Mouse (Mus musculus) liver, embryonic 11.5 days (tissue): ENCODE results near the gene Hes3. TPM values are rescaled to one million over a fixed set of nuclear protein-coding genes. Genes with fewer than 3 reads are reported as not detected.

ENCODE experiments used
- ATAC-seq: fragments of 200-750 bp; cut with Nextera tagmentation; replicated peaks from 2 replicates; pipeline ENCODE4 v1.8.0; 2017; ENCODE audit warnings: moderate number of reproducible peaks, mild to moderate bottlenecking, moderate TSS enrichment, moderate library complexity; ENCODE audit not compliant: low FRiP score
- DNase-seq: peaks from one replicate; pipeline ENCODE4 v3.0.0-alpha.2; 2017; ENCODE audit warnings: low spot score
- H3K27ac ChIP-seq: fragments of 300-500 bp; sonication (generic); 2 replicates; pipeline ENCODE4 v1.5.1; 2014; ENCODE audit warnings: mild to moderate bottlenecking, low read depth, low read length, control low read depth
- H3K27me3 ChIP-seq: fragments of 300-500 bp; sonication (generic); replicated peaks from 2 replicates; pipeline ENCODE4 v1.6.1; 2014; ENCODE audit warnings: low read length, mixed read lengths; ENCODE audit not compliant: control insufficient read depth, insufficient read depth
- H3K36me3 ChIP-seq: fragments of 300-500 bp; sonication (generic); 2 replicates; pipeline ENCODE4 v1.6.1; 2014; ENCODE audit warnings: mild to moderate bottlenecking, low read length, moderate library complexity, mixed read lengths; ENCODE audit not compliant: control insufficient read depth, insufficient read depth
- H3K4me1 ChIP-seq: fragments of 300-500 bp; sonication (generic); replicated peaks from 2 replicates; pipeline ENCODE4 v1.6.1; 2014; ENCODE audit warnings: low read length, mixed read lengths; ENCODE audit not compliant: control insufficient read depth, insufficient read depth
- H3K4me2 ChIP-seq: fragments of 300-500 bp; sonication (generic); 2 replicates; pipeline ENCODE4 v1.6.1; 2014; ENCODE audit warnings: mild to moderate bottlenecking, control low read depth, moderate library complexity
- H3K4me3 ChIP-seq: fragments of 300-500 bp; sonication (generic); 2 replicates; pipeline ENCODE4 v1.5.1; 2014; ENCODE audit warnings: low read depth, low read length, control low read depth
- H3K9ac ChIP-seq: fragments of 300-500 bp; sonication (generic); 2 replicates; pipeline ENCODE4 v1.6.1; 2014; ENCODE audit warnings: low read depth, low read length, control low read depth
- H3K9me3 ChIP-seq: fragments of 300-500 bp; sonication (generic); 2 replicates; pipeline ENCODE4 v1.6.1; 2016; ENCODE audit warnings: low read length, inconsistent platforms, mixed read lengths; ENCODE audit not compliant: control insufficient read depth
- WGBS: fragments of 180-500 bp; shearing (Covaris S2); extraction: QIAGEN DNeasy Blood & Tissue Kit; methylation state at CpG from one replicate; pipeline ENCODE4 v1.1.7; 2014; 5-methylcytosine and 5-hydroxymethylcytosine counted together
- polyA plus RNA-seq: library from polyadenylated mRNA; unstranded; fragments of >200 nt; fragmentation: Nextera tagmentation; extraction: Ambion mirVana; gene quantifications from 2 replicates; pipeline ENCODE4 v1.2.1, GENCODE M21; 2014

Gene Hes3
- polyA plus RNA-seq, 1 experiment from 2014 or later = not detected

DNA sequence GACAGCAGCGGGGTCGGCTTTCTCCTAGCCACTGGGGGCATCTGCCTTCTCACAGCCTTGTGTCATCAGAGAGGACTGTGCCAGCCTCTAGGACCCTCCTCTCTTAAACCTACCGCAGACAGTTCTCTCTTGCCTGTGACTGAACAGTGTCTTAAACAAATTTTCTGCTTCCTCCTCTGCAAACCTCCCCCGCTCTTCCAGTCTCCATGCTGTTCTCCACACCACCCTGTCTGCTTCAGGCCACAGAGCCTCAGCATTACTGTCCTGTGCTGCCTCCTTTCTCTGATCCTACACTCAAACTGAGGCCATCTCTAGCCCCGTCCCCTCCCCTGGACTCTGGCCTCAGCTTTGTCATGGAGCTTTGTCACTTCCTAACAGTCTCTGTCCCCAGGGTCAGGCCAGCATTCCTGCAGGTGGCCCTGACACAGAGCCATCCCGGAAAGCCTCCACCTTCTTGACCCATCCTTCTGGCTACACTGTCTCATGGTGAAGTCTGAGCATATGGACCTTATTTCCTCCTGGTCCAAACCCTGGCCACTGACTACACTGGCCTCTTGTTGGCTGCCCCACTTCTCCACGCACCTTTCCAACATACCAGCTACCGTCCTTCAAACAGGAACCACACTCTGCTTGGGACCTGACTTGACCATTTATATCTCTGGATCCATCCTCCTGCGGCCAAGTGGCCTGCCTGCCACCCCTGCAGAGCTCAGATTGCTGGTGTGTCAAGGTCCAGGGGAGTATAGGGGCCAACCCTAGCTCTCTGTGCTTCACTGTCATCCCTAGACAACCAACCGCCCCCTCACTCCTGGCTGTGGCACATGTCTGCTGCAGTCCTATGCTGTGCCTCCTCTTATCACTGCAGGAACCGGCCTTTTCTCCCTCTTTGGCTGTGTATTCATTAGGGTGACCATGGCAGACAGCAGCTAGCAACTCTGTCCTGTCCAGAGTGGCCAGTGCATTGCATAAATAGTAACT lies 46.6 kb downstream of the Hes3 start:
- DNase-seq (no peak), ATAC-seq (no peak)
- Histone ChIP-seq H3K4me2 (no peak overlapping the region), H3K27me3 (no peaks in the 10 kb centered on the region), H3K9me3 (no peaks in the 10 kb centered on the region), H3K36me3 (no peaks in the 10 kb centered on the region), H3K4me1 (no peaks in the 10 kb centered on the region), H3K4me3 (no peak overlapping the region), H3K27ac (no peak overlapping the region), H3K9ac (no peak overlapping the region)
- 68% methylated on average over 11 of the region's 11 CpGs for WGBS

DNA sequence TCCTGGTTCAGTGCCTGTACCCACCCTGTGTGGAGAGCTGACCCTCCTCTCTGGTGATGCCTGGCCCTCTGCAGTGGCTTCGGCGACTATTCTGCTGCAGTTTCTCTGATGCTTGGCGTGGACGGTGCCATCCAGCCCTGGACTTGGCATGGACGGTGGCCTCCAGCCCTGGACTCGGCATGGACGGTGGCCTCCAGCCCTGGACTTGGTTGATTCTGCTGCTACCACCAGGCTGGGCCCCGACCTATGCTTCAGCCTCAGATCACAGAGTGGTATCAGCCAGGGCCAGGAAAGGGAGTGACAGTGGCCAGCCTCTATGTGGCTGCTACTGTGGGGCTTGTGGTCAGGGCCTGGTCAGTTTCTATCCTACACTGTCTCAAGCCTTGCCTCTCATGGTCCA lies 47.5 kb downstream of the Hes3 start:
- Histone ChIP-seq H3K4me2 (no peak overlapping the region), H3K4me3 (no peak overlapping the region), H3K36me3 (no peaks in the 10 kb centered on the region), H3K9ac (no peak overlapping the region), H3K27ac (no peak overlapping the region), H3K4me1 (no peaks in the 10 kb centered on the region), H3K9me3 (no peaks in the 10 kb centered on the region), H3K27me3 (no peaks in the 10 kb centered on the region)
- WGBS = 78% methylated on average over 8 of the region's 8 CpGs
- ATAC-seq (no peak), DNase-seq (no peak)

DNA sequence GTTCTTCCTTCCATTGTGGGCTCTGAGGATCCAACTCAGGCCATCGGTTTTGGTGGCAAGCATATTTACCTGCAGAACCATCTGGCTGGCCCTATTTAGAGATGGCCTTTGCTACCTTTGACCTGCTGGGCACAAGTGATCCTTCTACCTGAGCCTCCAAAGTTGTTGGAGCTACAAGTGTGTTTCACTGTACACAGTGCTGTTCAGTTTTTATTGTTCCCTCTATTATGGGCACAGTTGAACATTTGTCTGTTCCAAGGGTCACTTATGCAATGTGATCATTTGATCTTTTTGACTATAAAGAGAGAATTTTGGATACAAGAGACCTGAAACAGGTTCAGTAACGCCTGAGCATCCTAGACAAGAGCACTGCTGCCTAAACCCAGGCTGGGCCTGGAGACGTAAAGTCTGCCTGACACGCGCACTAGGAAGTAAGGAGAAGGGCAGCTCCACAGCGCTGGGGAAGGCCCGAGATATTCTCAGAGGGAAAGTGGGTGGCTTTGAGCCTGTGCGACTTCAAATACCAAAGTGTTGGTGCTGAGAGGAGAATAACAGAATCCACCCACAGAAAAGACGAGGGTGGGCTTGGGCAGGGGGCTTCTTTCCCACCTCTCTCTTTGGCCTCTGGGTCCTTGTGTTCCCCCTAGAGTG lies 48.1 kb downstream of the Hes3 start:
- Histone ChIP-seq H3K36me3 (no peaks in the 10 kb centered on the region), H3K27me3 (no peaks in the 10 kb centered on the region), H3K4me1 (no peaks in the 10 kb centered on the region), H3K4me2 (no peak overlapping the region), H3K9me3 (no peaks in the 10 kb centered on the region), H3K27ac (no peak overlapping the region), H3K4me3 (no peak overlapping the region), H3K9ac (no peak overlapping the region)
- 85% methylated on average over 9 of the region's 9 CpGs for WGBS
- DNase-seq (no peak), ATAC-seq (no peak)

DNA sequence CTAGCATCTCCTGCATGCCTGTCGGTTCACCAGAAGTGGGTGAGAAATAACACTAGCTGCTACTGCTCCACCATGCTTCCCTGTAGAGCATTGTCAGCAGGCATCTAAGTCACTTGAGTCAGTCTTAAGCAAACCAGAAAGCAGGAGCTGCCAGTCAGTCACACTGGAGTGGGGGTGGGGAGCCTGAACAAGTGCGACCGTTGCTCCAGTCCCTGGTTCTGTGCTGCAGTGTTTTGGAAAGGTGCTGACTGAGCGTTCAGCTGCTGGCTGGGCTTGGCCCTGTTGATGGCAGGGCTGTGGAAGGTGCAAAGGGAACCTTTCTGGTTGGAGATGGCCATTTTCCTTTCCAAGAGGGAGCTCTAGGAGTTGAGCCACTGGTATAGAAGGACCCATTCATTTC lies 51.5 kb downstream of the Hes3 start:
- no peak overlapping the region for H3K4me2 ChIP-seq
- H3K9ac ChIP-seq = no peak overlapping the region
- H3K4me3 ChIP-seq = no peak overlapping the region
- H3K4me1 ChIP-seq = no peaks in the 10 kb centered on the region
- DNase-seq = no peak
- no peaks in the 10 kb centered on the region for H3K36me3 ChIP-seq
- no peak for ATAC-seq
- H3K27me3 ChIP-seq = no peaks in the 10 kb centered on the region
- no peaks in the 10 kb centered on the region for H3K9me3 ChIP-seq
- WGBS = 61% methylated on average over 4 of the region's 4 CpGs
- H3K27ac ChIP-seq = no peak overlapping the region

Other genes starting within 250 kb of the Hes3 start
- gene Plekhg5, start 219.2 kb downstream of the Hes3 start, polyA plus RNA-seq = 8.4 and 8.9 TPM in 2 replicates
- gene Tnfrsf25, start 175.7 kb downstream of the Hes3 start, polyA plus RNA-seq = 0.90 and 1.3 TPM in 2 replicates
- gene Espn, start 139.3 kb downstream of the Hes3 start, polyA plus RNA-seq = 4.1 and 5.3 TPM in 2 replicates
- not detected in 2 replicates for gene Hes2, start 132.8 kb downstream of the Hes3 start, polyA plus RNA-seq
- gene Acot7, start 113.5 kb downstream of the Hes3 start, polyA plus RNA-seq = 50.0 and 51.1 TPM in 2 replicates
- 1.9 and 2.2 TPM in 2 replicates for gene Gpr153, start 17.4 kb downstream of the Hes3 start, polyA plus RNA-seq
- 20.6 and 21.1 TPM in 2 replicates for gene Icmt, start 5.6 kb upstream of the Hes3 start, polyA plus RNA-seq
- gene Rnf207, start 27.3 kb upstream of the Hes3 start, polyA plus RNA-seq = 0.53 and 0.97 TPM in 2 replicates
- 546 and 596 TPM in 2 replicates for gene Rpl22, start 34.1 kb upstream of the Hes3 start, polyA plus RNA-seq
- gene Chd5, start 47.0 kb upstream of the Hes3 start, polyA plus RNA-seq = 0.32 and 0.42 TPM in 2 replicates
- gene Nphp4, start 185.0 kb upstream of the Hes3 start, polyA plus RNA-seq = 1.0 and 1.2 TPM in 2 replicates
- 9.6 and 9.8 TPM in 2 replicates for gene Kcnab2, start 186.2 kb upstream of the Hes3 start, polyA plus RNA-seq